In genomic region chr11:62630225-62630821, GRCm38 (mm10) we compare ENCODE assay signal across 9 mouse cellular contexts. TPM values are rescaled to one million over a fixed set of nuclear protein-coding genes. Genes with fewer than 3 reads are reported as not detected.
DNase-seq lines count a peak whose midpoint lies in the region; ATAC-seq and TF ChIP-seq lines count a peak whose summit lies in the region.
"Had no signal": no experiment of that assay in that cellular context is flagged by ENCODE, and none has a peak within 500 bp of the region (broad histone marks: within the 10 kb centered on the region; RNA-seq: fewer than 3 reads in every experiment).

No protein-coding gene starts in this region.

- no peak for ATAC-seq in kidney, postnatal 0 days (replicated peaks; ENCODE audit: low FRiP score, low read depth)
- peak; percentile 75 for ATAC-seq in embryonic facial prominence, embryonic 14.5 days (ENCODE audit: low read depth)
- 0 out of 2 replicates have a peak, but pooled peaks have one; percentile 29 for ATAC-seq in intestine, embryonic 14.5 days (replicated peaks; ENCODE audit: low FRiP score, low TSS enrichment, low read depth)
- ATAC-seq in neural tube, embryonic 15.5 days (ENCODE audit: low FRiP score) = no peak; the same call in 1 of the 2 replicates

- H3K9ac ChIP-seq in kidney, postnatal 0 days (ENCODE audit: low read depth, low read length) = peak overlapping the region; percentile 35; the same call in 1 of the 2 replicates
- 0 out of 2 replicates have a peak overlapping the region, but pooled peaks have one; percentile 22 for H3K9ac ChIP-seq in embryonic facial prominence, embryonic 14.5 days (ENCODE audit: low read depth, low read length)
- 0 out of 2 replicates have a peak overlapping the region, but pooled peaks have one; percentile 1 for H3K9ac ChIP-seq in intestine, embryonic 14.5 days (ENCODE audit: low read length)
- H3K9ac ChIP-seq in neural tube, embryonic 15.5 days (replicated peaks) = 0 out of 2 replicates have a peak overlapping the region, but pooled peaks have one; percentile 7

- no peaks in the 10 kb centered on the region for H3K9me3 ChIP-seq in kidney, postnatal 0 days (replicated peaks; ENCODE audit: low read length)
- no peaks in the 10 kb centered on the region for H3K9me3 ChIP-seq in embryonic facial prominence, embryonic 14.5 days (ENCODE audit: control insufficient read depth, low read length)
- H3K9me3 ChIP-seq in intestine, embryonic 14.5 days (ENCODE audit: control insufficient read depth, low read length) = no peaks in the 10 kb centered on the region
- H3K9me3 ChIP-seq in neural tube, embryonic 15.5 days (replicated peaks) = no peaks in the 10 kb centered on the region

- peaks cover 18% of the 10 kb centered on the region for H3K4me1 ChIP-seq in kidney, postnatal 0 days (replicated peaks; ENCODE audit: insufficient read depth, low read length)
- peaks cover 43% of the 10 kb centered on the region for H3K4me1 ChIP-seq in embryonic facial prominence, embryonic 14.5 days (ENCODE audit: control insufficient read depth, insufficient read depth, low read length)
- peaks cover 28% of the 10 kb centered on the region for H3K4me1 ChIP-seq in intestine, embryonic 14.5 days (replicated peaks; ENCODE audit: control insufficient read depth, insufficient read depth, low read length)
- peaks cover 35% of the 10 kb centered on the region for H3K4me1 ChIP-seq in neural tube, embryonic 15.5 days
- H3K4me1 ChIP-seq in cerebellum, adult 2 months (ENCODE audit: control insufficient read depth, insufficient read depth, low read length) = no peaks in the 10 kb centered on the region

- no peak overlapping the region for H3K4me3 ChIP-seq in kidney, postnatal 0 days (replicated peaks; ENCODE audit: low read depth, low read length)
- H3K4me3 ChIP-seq in embryonic facial prominence, embryonic 14.5 days (ENCODE audit: low read depth, low read length) = no peak overlapping the region
- H3K4me3 ChIP-seq in intestine, embryonic 14.5 days (ENCODE audit: low read depth, low read length) = no peak overlapping the region
- H3K4me3 ChIP-seq in neural tube, embryonic 15.5 days (replicated peaks) = no peak overlapping the region
- H3K4me3 ChIP-seq in cerebellum, adult 2 months (replicated peaks; ENCODE audit: insufficient read depth, low read depth, low read length) = no peak overlapping the region

- TF ChIP-seq CTCF in kidney, postnatal 0 days (IDR thresholded peaks at IDR 0.05; ENCODE audit: low read depth) = no peak
- no peak for TF ChIP-seq CTCF in cerebellum, adult 2 months (IDR thresholded peaks at IDR 0.05; ENCODE audit: borderline replicate concordance, insufficient read depth, low read depth, low read length)

- no peaks in the 10 kb centered on the region for H3K36me3 ChIP-seq in kidney, postnatal 0 days (ENCODE audit: insufficient read depth, low read length)
- H3K36me3 ChIP-seq in embryonic facial prominence, embryonic 14.5 days (ENCODE audit: control insufficient read depth, insufficient read depth, low read length) = no peaks in the 10 kb centered on the region
- no peaks in the 10 kb centered on the region for H3K36me3 ChIP-seq in intestine, embryonic 14.5 days (ENCODE audit: control insufficient read depth, insufficient read depth, low read length)
- no peaks in the 10 kb centered on the region for H3K36me3 ChIP-seq in neural tube, embryonic 15.5 days

- H3K27ac ChIP-seq in kidney, postnatal 0 days = peak overlapping the region; percentile 73
- peak overlapping the region; percentile 72 for H3K27ac ChIP-seq in embryonic facial prominence, embryonic 14.5 days (replicated peaks; ENCODE audit: low read depth, low read length)
- peak overlapping the region; percentile 3; the same call in 1 of the 2 replicates for H3K27ac ChIP-seq in intestine, embryonic 14.5 days (ENCODE audit: low read depth)
- H3K27ac ChIP-seq in neural tube, embryonic 15.5 days (replicated peaks) = peak overlapping the region; percentile 60
- no peak overlapping the region for H3K27ac ChIP-seq in cerebellum, adult 2 months (ENCODE audit: insufficient read depth, low read length)

- DNase-seq in kidney, postnatal 0 days (ENCODE audit: low spot score) = no peak
- DNase-seq in kidney, postnatal 25 days = no peak
- peak; percentile 76 for DNase-seq in embryonic facial prominence, embryonic 14.5 days (ENCODE audit: low spot score)
- no peak for DNase-seq in intestine, embryonic 14.5 days (ENCODE audit: low spot score)
- no peak for DNase-seq in gastrocnemius, adult 8-10 months (ENCODE audit: low spot score in 2 of 2)
- DNase-seq in cerebellum, adult 2 months = no peak
- no peak for DNase-seq in layer of hippocampus, postnatal 10 days (ENCODE audit: low spot score in 2 of 2)
- DNase-seq: layer of hippocampus, adult 9-11 months had no signal

- peak overlapping the region; percentile 39 for H3K4me2 ChIP-seq in kidney, postnatal 0 days (ENCODE audit: low read length)
- peak overlapping the region; percentile 37 for H3K4me2 ChIP-seq in embryonic facial prominence, embryonic 14.5 days (ENCODE audit: low read depth, low read length)
- H3K4me2 ChIP-seq in intestine, embryonic 14.5 days (ENCODE audit: low read length) = peak overlapping the region; percentile 14
- H3K4me2 ChIP-seq in neural tube, embryonic 15.5 days = peak overlapping the region; percentile 42

- 3% methylated on average over 11 of the region's 11 CpGs for WGBS in kidney, postnatal 0 days
- WGBS in embryonic facial prominence, embryonic 14.5 days = 3% methylated on average over 11 of the region's 11 CpGs
- WGBS in intestine, embryonic 14.5 days = 4% methylated on average over 11 of the region's 11 CpGs
- 1% methylated on average over 11 of the region's 11 CpGs for WGBS in neural tube, embryonic 15.5 days
- WGBS in cerebellum, adult 2 months = 6% methylated on average over 11 of the region's 11 CpGs

- TF ChIP-seq POLR2A in cerebellum, adult 2 months (IDR thresholded peaks at IDR 0.05; ENCODE audit: borderline replicate concordance, insufficient read depth, low read length) = no peak

- no peaks in the 10 kb centered on the region for H3K27me3 ChIP-seq in kidney, postnatal 0 days (ENCODE audit: insufficient read depth, low read length)
- no peaks in the 10 kb centered on the region for H3K27me3 ChIP-seq in embryonic facial prominence, embryonic 14.5 days (replicated peaks; ENCODE audit: control insufficient read depth, insufficient read depth, low read length)
- no peaks in the 10 kb centered on the region for H3K27me3 ChIP-seq in intestine, embryonic 14.5 days (replicated peaks; ENCODE audit: control insufficient read depth, insufficient read depth, low read length)
- H3K27me3 ChIP-seq in neural tube, embryonic 15.5 days (replicated peaks) = no peaks in the 10 kb centered on the region
- no peaks in the 10 kb centered on the region for H3K27me3 ChIP-seq in cerebellum, adult 2 months (ENCODE audit: control insufficient read depth, insufficient read depth, low read length)

RNA-seq across cellular contexts. Expression of gene Lrrc75a, which starts 18.0 kb away (rescaled TPM):
- 12.6 and 14.8 TPM in 2 replicates for polyA plus RNA-seq in kidney, postnatal 0 days (2015; fragmentation: Nextera tagmentation; extraction: Ambion mirVana)
- polyA plus RNA-seq in embryonic facial prominence, embryonic 14.5 days (2014; fragmentation: Nextera tagmentation; extraction: Ambion mirVana) = 16.6 and 17.2 TPM in 2 replicates
- polyA plus RNA-seq in intestine, embryonic 14.5 days (2014; fragmentation: Nextera tagmentation; extraction: Ambion mirVana) = 12.9 and 13.7 TPM in 2 replicates
- polyA plus RNA-seq in neural tube, embryonic 15.5 days (2015; fragmentation: Nextera tagmentation; extraction: Ambion mirVana) = 8.2 and 8.5 TPM in 2 replicates
- 1 to 10 TPM; 2.7 to 4.6 (median 3.0) TPM for total RNA-seq in gastrocnemius, adult 8-10 months (2022)
- polyA plus RNA-seq in cerebellum, adult 2 months (2012; rRNA removed) = 5.9 and 6.5 TPM in 2 replicates
- 10 to 100 TPM; 10.7 to 11.3 TPM for total RNA-seq in layer of hippocampus, postnatal 10 days (2021)

RNA-seq across cellular contexts. Expression of gene Mmgt2, which starts 18.1 kb away (rescaled TPM):
- polyA plus RNA-seq in kidney, postnatal 0 days (2015; fragmentation: Nextera tagmentation; extraction: Ambion mirVana) = 70.8 and 73.1 TPM in 2 replicates
- polyA plus RNA-seq in embryonic facial prominence, embryonic 14.5 days (2014; fragmentation: Nextera tagmentation; extraction: Ambion mirVana) = 48.4 and 54.3 TPM in 2 replicates
- polyA plus RNA-seq in intestine, embryonic 14.5 days (2014; fragmentation: Nextera tagmentation; extraction: Ambion mirVana) = 56.7 and 57.4 TPM in 2 replicates
- polyA plus RNA-seq in neural tube, embryonic 15.5 days (2015; fragmentation: Nextera tagmentation; extraction: Ambion mirVana) = 23.2 and 30.8 TPM in 2 replicates
- total RNA-seq in gastrocnemius, adult 8-10 months (2022) = 1 to 10 TPM; 5.3 to 7.2 (median 6.5) TPM
- polyA plus RNA-seq in cerebellum, adult 2 months (2012; rRNA removed) = 19.8 and 28.0 TPM in 2 replicates
- 10 to 100 TPM; 19.1 to 23.4 TPM for total RNA-seq in layer of hippocampus, postnatal 10 days (2021)

RNA-seq across cellular contexts. Expression of gene Trpv2, which starts 56.0 kb away (rescaled TPM):
- 1.7 and 2.4 TPM in 2 replicates for polyA plus RNA-seq in kidney, postnatal 0 days (2015; fragmentation: Nextera tagmentation; extraction: Ambion mirVana)
- 5.3 and 6.4 TPM in 2 replicates for polyA plus RNA-seq in embryonic facial prominence, embryonic 14.5 days (2014; fragmentation: Nextera tagmentation; extraction: Ambion mirVana)
- polyA plus RNA-seq in intestine, embryonic 14.5 days (2014; fragmentation: Nextera tagmentation; extraction: Ambion mirVana) = 11.6 and 12.4 TPM in 2 replicates
- 32.3 and 32.9 TPM in 2 replicates for polyA plus RNA-seq in neural tube, embryonic 15.5 days (2015; fragmentation: Nextera tagmentation; extraction: Ambion mirVana)
- total RNA-seq in gastrocnemius, adult 8-10 months (2022) = 1 to 10 TPM in 2 of 4 experiments, under 1 TPM in 2; 0.46 to 1.3 (median 0.95) TPM
- polyA plus RNA-seq in cerebellum, adult 2 months (2012; rRNA removed) = 22.0 and 23.7 TPM in 2 replicates
- total RNA-seq in layer of hippocampus, postnatal 10 days (2021) = 10 to 100 TPM; 26.1 to 26.3 TPM

Comparison
In these comparisons a context has a peak if more than half of its experiments do, and no peak if none do; other contexts are left out.
1. ATAC-seq: peak in embryonic facial prominence, embryonic 14.5 days (single experiment) and intestine, embryonic 14.5 days (single experiment); none in kidney, postnatal 0 days (single experiment) and neural tube, embryonic 15.5 days (single experiment).
2. Peak in every context shown above with its lines, with median percentiles within 50 percentile points of each other: H3K4me2 ChIP-seq and H3K9ac ChIP-seq.